Mouse (Mus musculus): ENCODE results near the gene Gbp8.

DNA sequence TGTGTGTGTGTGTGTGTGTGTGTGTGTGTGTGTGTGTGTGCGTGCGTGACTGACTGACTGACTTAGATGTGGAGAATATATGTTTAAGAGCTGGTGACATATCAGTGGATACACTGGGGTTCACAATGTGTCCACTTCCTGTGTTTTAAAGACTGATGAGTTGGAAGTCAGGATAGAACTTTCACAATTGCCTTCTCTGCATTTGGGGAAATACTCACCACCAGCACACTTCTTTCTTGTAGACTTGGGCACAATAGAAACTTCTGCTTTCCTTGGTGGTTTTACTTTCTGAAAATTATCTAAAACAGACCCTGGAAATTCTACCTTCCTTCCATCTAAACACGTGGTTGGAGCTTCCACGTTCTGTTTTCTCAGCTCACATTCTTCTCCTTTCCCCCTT, 127.8 kb downstream of the Gbp8 start:
- TF ChIP-seq CTCF (conservative IDR thresholded peaks at IDR 0.05; ENCODE audit: insufficient read depth, insufficient read length, low read depth, low read length) (no peak), POLR2A (IDR thresholded peaks at IDR 0.05; ENCODE audit: low read depth, low read length) (no peak)
